Mouse (Mus musculus) erythroblast, adult 5-6 weeks (primary cell): ENCODE measurements around the gene Mymk. TPM values are rescaled to one million over a fixed set of nuclear protein-coding genes. Genes with fewer than 3 reads are reported as not detected.

ENCODE experiments used
- ATAC-seq: replicated peaks from 2 replicates; pipeline ENCODE4 v1.8.0; 2016; ENCODE audit warnings: moderate number of reproducible peaks, mild to moderate bottlenecking, moderate TSS enrichment, inconsistent platforms; ENCODE audit not compliant: poor library complexity, low FRiP score, severe bottlenecking
- total RNA-seq, 2 experiments: library from RNA; stranded (forward) in 1 of 2; stranded (reverse) in 1 of 2; fragments of 150-400 nt in 1 of 2; fragments of 200-764, 138-1000 nt in 1 of 2; gene quantifications; 2 replicates each; pipeline versions ENCODE4 v1.2.3 to v1.2.4; 2015 to 2017; ENCODE audit warnings: low replicate concordance in 2 of 2

Gene Mymk
- total RNA-seq, 2 experiments from 2014 or later = not detected

GRCm38 (mm10) chr2:27083761-27084475, 11.9 kb upstream of the Mymk start:
- ATAC-seq = no peak

- ATAC-seq = no peak
Observed at GRCm38 (mm10) chr2:27079649-27080048, 7.7 kb upstream of the Mymk start.

- no peak for ATAC-seq
Observed at GRCm38 (mm10) chr2:27079152-27079584, 7.2 kb upstream of the Mymk start, which contains the start of gene Adamtsl2. Gene Adamtsl2, plus strand, starts transcription at chr2:27079379.

- ATAC-seq = no peak
Observed at GRCm38 (mm10) chr2:27078312-27078711, 6.3 kb upstream of the Mymk start.

- ATAC-seq = no peak
Observed at GRCm38 (mm10) chr2:27077655-27078244, 5.8 kb upstream of the Mymk start.

- no peak for ATAC-seq
Observed at GRCm38 (mm10) chr2:27075485-27075884, 3.5 kb upstream of the Mymk start.

GRCm38 (mm10) chr2:27074804-27075203, 2.8 kb upstream of the Mymk start:
- no peak for ATAC-seq

GRCm38 (mm10) chr2:27073407-27073806, 1.4 kb upstream of the Mymk start:
- ATAC-seq = no peak

GRCm38 (mm10) chr2:27071137-27071536, 842 bp downstream of the Mymk start:
- ATAC-seq = no peak

- ATAC-seq = no peak
Observed at GRCm38 (mm10) chr2:27070247-27070813, 1.6 kb downstream of the Mymk start.

GRCm38 (mm10) chr2:27069646-27070045, 2.3 kb downstream of the Mymk start:
- no peak for ATAC-seq

GRCm38 (mm10) chr2:27067996-27068395, 4.0 kb downstream of the Mymk start:
- ATAC-seq = no peak

- ATAC-seq = no peak
Observed at GRCm38 (mm10) chr2:27067124-27067523, 4.9 kb downstream of the Mymk start.

- ATAC-seq = no peak
Observed at GRCm38 (mm10) chr2:27059187-27059586, 12.8 kb downstream of the Mymk start.

GRCm38 (mm10) chr2:27058751-27059150, 13.2 kb downstream of the Mymk start:
- ATAC-seq = no peak

GRCm38 (mm10) chr2:27058251-27058650, 13.7 kb downstream of the Mymk start:
- ATAC-seq = no peak

GRCm38 (mm10) chr2:27049408-27049807, 22.6 kb downstream of the Mymk start:
- ATAC-seq = no peak

- ATAC-seq = no peak
Observed at GRCm38 (mm10) chr2:27045979-27046770, 25.8 kb downstream of the Mymk start.

- no peak for ATAC-seq
Observed at GRCm38 (mm10) chr2:27044641-27045040, 27.3 kb downstream of the Mymk start.

- no peak for ATAC-seq
Observed at GRCm38 (mm10) chr2:27044166-27044565, 27.8 kb downstream of the Mymk start.
